Mouse (Mus musculus) ES-E14 (cell line): ENCODE data around the gene Ddx60. TPM values are rescaled to one million over a fixed set of nuclear protein-coding genes. Genes with fewer than 3 reads are reported as not detected.

ENCODE experiments used
- DNase-seq: peaks from one replicate; pipeline ENCODE4 v3.0.0-alpha.2; 2013; ENCODE audit warnings: low read depth, low spot score
- H3K27ac ChIP-seq: 2 replicates; pipeline ENCODE4 v1.5.1; 2012; ENCODE audit warnings: low read depth, mild to moderate bottlenecking, low read length, moderate library complexity, mixed read lengths; ENCODE audit not compliant: poor library complexity, insufficient read depth, severe bottlenecking
- H3K36me3 ChIP-seq: 2 replicates; pipeline ENCODE4 v1.6.1; 2012; ENCODE audit warnings: mild to moderate bottlenecking, low read length, moderate library complexity, mixed read lengths; ENCODE audit not compliant: control insufficient read depth, poor library complexity, insufficient read depth, severe bottlenecking
- H3K4me1 ChIP-seq, 2 experiments: fragments of 150-350 bp in 1 of 2; sonication (generic) in 1 of 2; 2 replicates each; pipeline ENCODE4 v1.6.1; 2012; ENCODE audit warnings: low read length in 2 of 2, mild to moderate bottlenecking in 1 of 2, mixed read lengths in 1 of 2; ENCODE audit not compliant: control insufficient read depth in 2 of 2, insufficient read depth in 2 of 2, poor library complexity in 1 of 2
- H3K4me3 ChIP-seq, 2 experiments: fragments of 150-350 bp in 1 of 2; sonication (generic) in 1 of 2; 2 replicates each; pipeline ENCODE4 v1.5.1; 2012; ENCODE audit warnings: low read length in 2 of 2, low read depth in 1 of 2, mild to moderate bottlenecking in 1 of 2, mixed read lengths in 1 of 2; ENCODE audit not compliant: insufficient read depth in 1 of 2, poor library complexity in 1 of 2, severe bottlenecking in 1 of 2
- H3K9ac ChIP-seq: 2 replicates; pipeline ENCODE4 v1.6.1; 2012; ENCODE audit warnings: low read depth, mild to moderate bottlenecking, low read length, mixed read lengths; ENCODE audit not compliant: poor library complexity, insufficient read depth, severe bottlenecking
- H3K9me3 ChIP-seq: fragments of 150-350 bp; sonication (generic); 2 replicates; pipeline ENCODE4 v1.6.1; 2012; ENCODE audit warnings: low read depth, mild to moderate bottlenecking, low read length; ENCODE audit not compliant: control insufficient read depth, insufficient read depth
- CHD2 ChIP-seq: IDR thresholded peaks from 2 replicates; pipeline ENCODE4 v1.6.1; 2014; ENCODE audit warnings: mild to moderate bottlenecking, low read depth, low read length, inconsistent platforms
- HCFC1 ChIP-seq: IDR thresholded peaks from 2 replicates; pipeline ENCODE4 v1.6.1; 2012; ENCODE audit warnings: low read length, inconsistent platforms, borderline replicate concordance; ENCODE audit not compliant: insufficient read depth
- MAFK ChIP-seq: IDR thresholded peaks from 2 replicates; pipeline ENCODE4 v1.6.1; 2014; ENCODE audit warnings: mild to moderate bottlenecking, low read depth, low read length, inconsistent platforms; ENCODE audit not compliant: insufficient read depth
- ZC3H11A ChIP-seq: IDR thresholded peaks from 2 replicates; pipeline ENCODE4 v1.6.1; 2012; ENCODE audit warnings: low read depth, mild to moderate bottlenecking, inconsistent platforms, low read length, borderline replicate concordance
- ZNF384 ChIP-seq: IDR thresholded peaks from 2 replicates; pipeline ENCODE4 v1.6.1; 2012; ENCODE audit warnings: low read depth, low read length, inconsistent platforms
- in situ Hi-C, 2 experiments: fragments of 600-800 bp; cut with MboI; formaldehyde crosslinking; loops; one replicate each; pipeline ENCODE4 v1.15.1; 2025; ENCODE audit warnings: low sequenced_read_pairs in 2 of 2, inconsistent platforms in 1 of 2; ENCODE audit not compliant: unreplicated experiment in 2 of 2
- total RNA-seq: library from RNA; depleted of rRNA; stranded (reverse); fragments of 300-350 nt; gene quantifications from 2 replicates; pipeline ENCODE4 v1.2.3, GENCODE M21; 2012

Ddx60 gene
- total RNA-seq, 1 experiment: 0.31 TPM

- H3K36me3 ChIP-seq: no peaks in the 10 kb centered on the region
- no peak for DNase-seq
- no peak overlapping the region for H3K4me3 ChIP-seq
- no peak overlapping the region for H3K9ac ChIP-seq
- no peaks in the 10 kb centered on the region for H3K9me3 ChIP-seq
- no peak for TF ChIP-seq CHD2
- in situ Hi-C loops: no loop called here
- no peaks in the 10 kb centered on the region for H3K4me1 ChIP-seq
- no peak overlapping the region for H3K27ac ChIP-seq
These were observed 26.7 kb upstream of the Ddx60 start for GRCm38 (mm10) chr8:61901028-61901717.

- Histone ChIP-seq H3K4me1 (no peaks in the 10 kb centered on the region), H3K9ac (no peak within 1 kb of the TSS), H3K36me3 (no peaks in the 10 kb centered on the region), H3K9me3 (no peaks in the 10 kb centered on the region), H3K27ac (no peak within 1 kb of the TSS), H3K4me3 (no peak within 1 kb of the TSS)
- in situ Hi-C loops: no loop called here
- TF ChIP-seq HCFC1 (no peak), CHD2 (no peak), MAFK (no peak), ZNF384 (no peak), ZC3H11A (no peak)
- DNase-seq: no peak
These were observed 25.4 kb upstream of the Ddx60 start, which contains the start of gene Palld for GRCm38 (mm10) chr8:61902521-61902920. Gene Palld (minus strand): TSS chr8:61902690.

GRCm38 (mm10) chr8:61908303-61909215 is 19.3 kb upstream of the Ddx60 start:
- H3K9me3 ChIP-seq: no peaks in the 10 kb centered on the region
- TF ChIP-seq CHD2: no peak
- no peak for TF ChIP-seq MAFK
- no peak for TF ChIP-seq ZC3H11A
- TF ChIP-seq ZNF384: no peak
- TF ChIP-seq HCFC1: no peak
- H3K4me1 ChIP-seq: no peaks in the 10 kb centered on the region
- H3K4me3 ChIP-seq: no peak overlapping the region
- no peaks in the 10 kb centered on the region for H3K36me3 ChIP-seq
- in situ Hi-C loops: no loop called here
- H3K9ac ChIP-seq: no peak overlapping the region
- H3K27ac ChIP-seq: no peak overlapping the region
- no peak for DNase-seq

- no peak overlapping the region for H3K4me3 ChIP-seq
- DNase-seq: no peak
- no peaks in the 10 kb centered on the region for H3K36me3 ChIP-seq
- in situ Hi-C loops: no loop called here
- TF ChIP-seq ZNF384: no peak
- no peak for TF ChIP-seq MAFK
- TF ChIP-seq CHD2: no peak
- TF ChIP-seq ZC3H11A: no peak
- no peak for TF ChIP-seq HCFC1
- H3K4me1 ChIP-seq: no peaks in the 10 kb centered on the region
- H3K27ac ChIP-seq: no peak overlapping the region
- H3K9me3 ChIP-seq: no peaks in the 10 kb centered on the region
- H3K9ac ChIP-seq: no peak overlapping the region
These were observed 18.6 kb upstream of the Ddx60 start for GRCm38 (mm10) chr8:61909313-61909712.
